Mouse (Mus musculus) MEL-GATA-1-ER (cell line): Measurements from ENCODE around the gene Pdpn.
A peak's percentile ranks its signal among the peaks of the same experiment; 100 is the strongest.

Experiments
- DNase-seq: peaks from one replicate; pipeline ENCODE4 v3.0.0-alpha.2; 2012; ENCODE audit warnings: low read depth; ENCODE audit errors: extremely low read depth

Gene Pdpn

DNA sequence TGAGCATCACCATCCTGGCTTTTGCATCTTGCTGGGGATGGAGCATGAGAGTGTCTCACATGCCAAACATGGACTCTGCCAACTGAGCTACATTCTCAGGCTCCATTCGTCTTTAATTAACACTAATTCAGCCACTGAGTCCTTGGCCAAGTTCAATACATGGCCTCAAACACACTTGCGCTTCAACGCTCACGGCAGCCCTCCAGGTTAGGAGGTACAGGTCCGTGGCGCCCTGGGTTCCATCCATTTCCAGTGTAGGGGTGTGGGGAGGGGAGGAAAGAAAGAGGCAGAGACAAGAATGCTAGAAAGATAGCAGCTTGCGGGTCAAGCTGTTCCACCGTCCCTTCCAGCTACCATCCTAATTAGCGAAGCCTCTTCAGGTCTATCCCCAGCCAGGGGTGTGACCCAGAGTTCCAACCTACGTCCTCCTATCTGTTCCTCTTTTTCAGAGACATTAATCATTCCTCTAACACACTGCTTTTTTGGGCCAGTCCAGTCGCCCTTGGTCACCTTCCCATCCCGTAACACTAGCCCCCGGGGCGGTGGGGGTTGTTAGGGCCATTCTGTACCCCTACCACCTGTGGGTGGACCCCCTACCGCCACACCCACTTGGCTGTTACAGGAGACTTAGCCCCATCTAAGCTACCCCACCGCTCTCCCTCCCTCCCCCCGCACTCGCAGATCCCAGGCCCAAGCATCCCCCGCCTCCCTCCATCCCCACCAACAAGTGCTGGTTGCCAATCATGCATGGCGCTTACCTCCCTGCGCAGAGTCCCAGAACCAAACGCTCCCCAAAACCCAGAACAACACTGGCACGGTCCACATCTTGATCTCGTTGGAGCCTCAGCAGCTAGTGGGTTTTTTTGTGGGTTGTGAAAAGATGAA, 691 bp downstream of the Pdpn start:
- no peak for DNase-seq

DNA sequence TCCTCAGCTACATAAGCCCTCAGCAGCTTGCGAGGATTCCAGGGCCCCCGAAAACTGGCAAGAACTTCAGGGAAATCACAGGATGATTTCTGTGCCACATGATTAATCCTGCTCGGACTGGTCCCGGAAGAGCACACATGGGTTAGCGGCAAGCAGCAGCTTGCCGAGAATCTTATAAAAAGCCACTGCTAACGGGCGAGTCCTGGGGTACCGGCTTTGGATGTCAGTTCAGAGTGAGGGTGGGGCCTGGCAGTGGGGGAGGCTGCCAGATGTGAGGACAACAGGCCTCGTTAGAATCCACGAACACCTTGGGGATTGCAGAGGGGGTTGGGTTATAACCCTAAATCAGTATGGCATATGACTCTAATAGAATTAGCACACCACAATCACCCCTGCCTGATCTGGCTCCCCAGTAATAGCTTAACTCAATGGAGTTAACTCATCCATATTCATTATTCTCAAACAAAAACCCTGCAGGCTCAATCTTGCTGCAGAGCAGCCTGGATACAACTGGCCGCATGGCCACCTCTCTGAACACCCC, 2.3 kb downstream of the Pdpn start:
- DNase-seq = no peak

DNA sequence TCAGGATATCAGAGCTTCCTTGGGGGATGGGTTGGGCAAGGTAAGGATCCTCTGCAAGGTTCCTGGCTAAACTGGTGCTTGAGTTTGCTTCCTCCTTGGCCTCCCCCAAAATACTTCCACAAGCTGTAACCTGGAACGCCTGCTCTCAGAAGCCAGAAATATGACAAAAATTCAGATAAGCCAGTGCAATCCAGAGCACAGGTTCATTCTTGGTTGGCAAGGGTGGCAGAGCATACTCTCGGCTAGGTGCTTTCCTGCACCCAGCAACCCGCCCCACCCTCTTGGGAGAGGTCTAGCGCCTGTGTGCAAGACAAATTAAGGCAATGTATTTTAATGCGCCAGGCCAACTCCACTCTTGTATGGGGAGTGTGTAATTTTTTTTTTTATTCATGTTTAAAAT, 3.2 kb downstream of the Pdpn start:
- DNase-seq = no peak

DNA sequence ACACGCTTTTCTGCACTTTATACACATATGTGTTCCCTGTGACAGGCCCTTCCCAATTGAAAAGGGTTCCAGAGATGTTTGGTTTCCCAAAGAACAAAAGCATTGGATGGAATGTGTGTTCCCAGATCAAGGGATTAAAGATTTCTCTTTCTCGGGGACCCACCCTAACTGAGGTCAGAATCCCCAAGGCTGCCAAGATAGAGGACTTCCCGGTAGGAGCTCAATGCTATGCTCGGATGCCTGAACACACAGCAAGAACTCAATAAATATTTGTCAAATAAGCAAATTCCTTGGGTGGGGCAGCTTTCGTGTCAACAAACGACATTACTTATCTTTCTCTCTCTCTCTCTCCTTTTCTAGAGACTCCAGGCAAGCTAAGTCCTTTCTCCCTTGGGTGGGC, 5.0 kb downstream of the Pdpn start:
- DNase-seq = no peak

DNA sequence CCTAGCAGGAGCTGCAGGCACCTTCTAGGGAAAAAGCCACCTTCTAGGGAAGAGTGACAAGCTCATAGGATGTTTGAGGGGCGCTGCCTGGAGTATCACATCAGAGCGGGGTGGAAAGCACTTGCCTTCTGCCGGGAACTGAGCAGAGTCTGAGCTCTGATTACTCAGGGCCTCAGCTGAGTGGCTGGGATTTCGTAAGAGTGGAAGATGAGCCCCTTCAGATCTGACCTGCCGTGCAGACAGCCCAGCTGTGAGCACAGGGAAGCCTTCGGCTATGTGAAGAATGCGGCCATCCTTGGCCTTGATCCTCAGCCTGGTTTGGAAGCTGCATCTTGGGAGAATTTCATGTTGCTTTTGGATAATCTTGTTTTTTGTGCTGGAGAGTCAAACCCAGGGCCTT, 10.5 kb downstream of the Pdpn start:
- DNase-seq = no peak

DNA sequence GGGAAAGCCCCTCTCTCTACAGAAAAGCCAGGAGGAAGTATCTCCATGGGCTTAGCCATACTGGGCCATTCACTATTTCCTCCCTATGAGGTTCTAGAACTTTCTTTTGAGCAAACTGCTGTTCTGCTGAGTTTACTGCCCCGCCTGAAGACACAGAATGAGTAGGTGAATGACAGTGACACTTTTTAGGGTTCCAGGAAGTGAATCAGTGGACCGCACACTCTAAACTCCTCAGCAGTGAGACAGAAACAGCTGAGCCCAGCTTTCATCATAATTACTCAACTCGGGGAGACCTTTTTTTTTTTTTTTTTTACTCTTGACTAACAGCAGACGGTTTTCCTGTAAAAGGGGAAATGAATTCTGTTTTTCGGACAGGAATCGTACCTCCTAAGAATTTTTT, 10.9 kb downstream of the Pdpn start:
- DNase-seq = no peak

DNA sequence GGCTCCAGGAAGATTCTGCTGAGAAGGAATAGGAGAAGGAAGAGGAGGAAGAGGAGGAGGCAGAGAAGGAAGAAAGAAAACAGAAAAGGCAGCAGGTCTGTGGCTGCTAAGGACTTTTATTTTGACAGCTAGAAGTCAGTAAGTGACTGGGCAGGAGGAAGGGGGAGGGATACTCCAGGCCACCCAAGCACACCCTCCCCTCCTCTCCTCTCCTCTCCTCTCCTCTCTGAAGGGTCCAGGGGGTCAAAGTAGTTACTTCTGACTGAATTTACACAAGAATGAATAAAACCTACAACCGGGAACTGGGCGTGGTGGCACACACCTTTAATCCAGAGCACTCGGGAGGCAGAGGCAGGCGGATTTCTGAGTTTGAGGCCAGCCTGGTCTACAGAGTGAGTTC, 12.3 kb downstream of the Pdpn start:
- DNase-seq = no peak

DNA sequence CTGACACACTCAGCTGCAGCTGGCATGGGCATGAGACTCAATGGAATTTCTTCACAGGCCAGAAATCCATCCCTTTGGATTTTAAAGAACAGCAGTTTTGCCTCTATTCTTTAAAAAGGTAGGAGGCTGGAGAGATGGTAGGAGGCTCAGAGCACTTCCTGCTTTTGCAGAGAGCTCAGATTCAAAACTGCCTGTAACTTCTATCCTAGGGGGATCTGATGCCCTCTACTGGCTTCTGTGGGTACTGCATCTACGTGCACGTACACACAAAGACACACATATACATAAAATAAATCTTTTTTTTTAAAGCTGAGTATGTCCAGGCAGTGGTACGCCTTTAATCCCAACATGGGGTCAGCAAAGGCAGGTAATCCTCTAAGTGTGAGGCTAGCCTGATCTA, 19.2 kb downstream of the Pdpn start:
- no peak for DNase-seq

DNA sequence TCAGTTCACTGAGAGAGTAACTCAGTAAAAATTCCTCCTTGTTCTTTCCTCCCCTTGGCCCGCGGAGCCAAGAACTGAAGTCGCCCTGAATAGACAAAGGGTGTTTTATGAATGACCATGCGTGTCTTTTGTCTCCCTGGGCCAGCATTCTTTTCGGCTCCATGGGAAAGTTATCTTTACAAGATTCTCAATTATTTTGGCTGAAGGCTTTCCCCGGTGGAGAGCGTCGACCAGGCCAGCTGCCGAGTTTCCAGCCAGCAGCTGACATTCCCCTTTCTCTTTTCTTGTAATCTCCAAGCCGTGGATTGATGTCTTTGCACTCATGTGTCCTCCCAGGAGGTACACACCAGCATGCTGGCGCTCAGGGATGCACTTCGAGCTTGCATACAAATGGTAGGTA, 19.7 kb downstream of the Pdpn start:
- no peak for DNase-seq

DNA sequence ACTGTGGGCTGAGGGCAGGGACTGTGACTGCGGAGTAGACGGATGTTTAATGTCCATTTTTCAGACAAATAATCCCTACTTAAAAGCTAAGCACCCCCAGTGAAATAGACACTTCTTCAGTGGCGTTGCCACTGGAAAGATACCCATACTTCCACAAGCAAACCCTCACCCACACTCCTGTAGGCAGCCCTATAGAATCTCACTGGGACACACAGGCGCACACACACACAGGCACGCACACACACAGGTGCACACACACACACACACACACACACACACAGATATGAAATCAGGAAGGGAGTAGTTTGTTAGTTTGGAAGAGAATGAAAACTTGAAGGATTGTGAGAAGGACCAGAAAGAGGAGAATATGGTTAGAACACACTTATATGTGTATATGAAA, 20.3 kb downstream of the Pdpn start:
- DNase-seq = no peak

DNA sequence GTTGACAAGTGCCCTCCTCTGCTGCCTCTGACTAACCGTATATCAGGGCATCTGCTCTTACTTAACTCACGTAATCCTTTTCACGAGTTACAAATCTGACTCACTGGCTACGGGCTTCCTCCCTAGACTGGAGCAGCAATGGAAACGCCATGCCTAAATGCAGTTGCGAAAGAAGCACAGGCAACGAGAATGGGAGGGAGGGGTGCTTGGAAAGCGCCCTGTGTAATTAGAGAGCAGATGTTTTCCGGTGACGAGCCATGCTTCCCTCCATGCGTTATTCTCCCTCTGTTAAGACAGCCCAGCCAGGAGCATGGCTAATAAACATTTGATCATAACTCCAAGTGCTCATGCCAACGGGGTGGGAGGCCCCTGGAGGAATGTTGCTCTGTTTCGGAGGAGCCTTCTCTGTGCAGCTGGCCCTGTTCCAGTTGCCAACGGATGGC, 20.9 kb downstream of the Pdpn start:
- DNase-seq = no peak

DNA sequence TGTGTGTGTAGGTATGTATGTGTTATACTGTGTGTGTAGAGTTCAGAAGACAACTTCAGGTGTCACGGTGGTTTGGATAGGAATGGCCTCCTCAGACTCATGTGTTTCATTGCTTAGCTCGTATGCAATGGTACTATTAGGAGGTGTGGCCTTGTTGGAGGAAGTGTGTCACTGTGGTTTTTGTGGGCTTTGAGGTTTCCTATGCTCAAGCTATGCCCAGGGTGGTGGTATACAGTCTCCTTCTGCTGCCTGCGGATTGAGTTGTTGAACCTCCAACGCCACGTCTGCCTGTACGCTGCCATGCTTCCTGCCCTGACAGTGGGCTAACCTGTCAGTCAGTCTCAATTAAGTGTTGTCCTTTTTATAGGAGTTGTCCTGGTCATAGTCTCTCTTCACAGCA, 22.0 kb downstream of the Pdpn start:
- DNase-seq = no peak

DNA sequence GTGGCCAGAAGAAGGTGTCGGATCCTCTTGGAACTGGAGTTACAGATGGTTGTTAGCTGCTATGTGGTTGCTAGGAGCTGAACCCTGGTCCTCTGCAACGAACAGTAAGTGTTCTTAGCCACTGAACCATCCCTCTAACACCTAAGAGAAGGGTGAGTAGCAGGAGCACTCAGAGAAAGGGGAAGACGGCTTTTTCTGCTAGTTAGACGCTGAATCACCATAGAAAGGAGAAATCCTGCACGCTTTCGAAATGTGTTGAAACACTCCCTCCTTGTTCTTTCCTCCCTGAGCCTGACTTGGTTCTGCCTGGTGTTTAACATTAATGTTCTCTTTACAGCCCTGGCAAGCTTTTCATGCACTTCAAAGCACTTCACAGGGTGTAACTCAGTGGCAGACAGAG, 27.8 kb downstream of the Pdpn start:
- no peak for DNase-seq

DNA sequence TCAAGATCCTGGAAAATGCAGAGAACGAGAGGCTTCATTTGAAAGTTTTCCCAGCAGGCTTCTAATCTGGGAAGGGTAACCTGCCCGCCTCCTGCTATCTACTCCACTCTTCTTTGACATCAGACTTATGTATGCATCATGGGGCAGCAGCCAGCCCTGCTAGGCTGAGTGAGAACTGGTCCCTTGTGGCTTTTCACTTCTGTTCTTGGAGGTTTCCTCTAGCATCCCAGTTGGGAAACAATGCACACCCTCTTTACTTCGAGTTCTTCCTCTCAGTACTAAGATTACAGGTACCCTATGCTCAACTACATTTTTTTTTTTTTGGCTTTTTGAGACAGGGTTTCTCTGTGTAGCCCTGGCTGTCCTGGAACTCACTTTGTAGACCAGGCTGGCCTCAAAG, 28.5 kb downstream of the Pdpn start:
- no peak for DNase-seq

DNA sequence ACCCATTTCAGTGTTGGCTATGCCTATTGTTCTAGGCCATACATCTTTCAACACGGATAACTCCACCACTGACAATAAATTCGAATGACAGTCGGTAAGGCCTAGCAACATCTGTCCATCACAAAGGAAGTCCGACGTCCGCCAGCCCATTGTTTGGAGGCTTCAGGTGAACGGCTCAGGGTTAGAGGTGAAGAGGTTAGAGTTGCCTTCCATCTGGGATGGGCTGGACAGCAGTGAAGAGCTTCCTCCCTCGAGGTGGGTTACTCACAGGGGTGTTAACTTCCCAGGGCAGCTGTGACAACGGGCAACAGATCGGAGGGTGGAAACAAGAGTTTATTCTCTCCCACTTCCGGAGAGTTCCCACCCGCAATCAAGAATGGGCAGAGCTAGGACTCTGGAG, 36.7 kb downstream of the Pdpn start:
- no peak for DNase-seq

DNA sequence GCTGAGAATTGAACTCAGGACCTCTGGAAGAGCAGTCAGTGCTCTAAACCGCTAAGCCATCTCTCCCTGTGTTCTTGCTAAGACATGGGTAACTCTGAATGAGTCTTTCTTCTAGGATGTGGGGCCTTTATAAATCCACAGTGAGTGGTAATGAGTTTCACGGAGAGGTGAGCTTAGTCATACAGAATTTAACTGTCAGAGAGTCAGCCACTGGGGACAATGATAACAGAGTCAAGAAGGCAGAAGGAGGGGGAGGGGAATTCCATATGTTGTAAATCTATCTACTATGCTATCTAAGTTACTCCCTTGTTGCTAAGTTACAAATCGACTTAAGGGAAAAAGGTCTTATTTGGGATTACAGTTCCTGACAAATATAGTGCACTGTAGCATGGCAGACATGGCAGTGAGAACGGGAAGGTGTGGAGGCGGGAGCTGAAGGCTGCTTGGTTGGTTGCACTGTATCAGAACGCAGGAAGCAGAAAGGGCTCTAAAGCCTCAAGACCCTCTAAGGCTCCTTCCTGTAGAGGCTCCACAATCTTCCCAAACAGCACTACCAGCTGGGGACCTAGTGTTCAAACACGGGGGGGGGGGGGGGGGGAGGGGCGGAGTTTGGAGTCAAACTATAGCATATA, 39.5 kb downstream of the Pdpn start:
- no peak for DNase-seq

DNA sequence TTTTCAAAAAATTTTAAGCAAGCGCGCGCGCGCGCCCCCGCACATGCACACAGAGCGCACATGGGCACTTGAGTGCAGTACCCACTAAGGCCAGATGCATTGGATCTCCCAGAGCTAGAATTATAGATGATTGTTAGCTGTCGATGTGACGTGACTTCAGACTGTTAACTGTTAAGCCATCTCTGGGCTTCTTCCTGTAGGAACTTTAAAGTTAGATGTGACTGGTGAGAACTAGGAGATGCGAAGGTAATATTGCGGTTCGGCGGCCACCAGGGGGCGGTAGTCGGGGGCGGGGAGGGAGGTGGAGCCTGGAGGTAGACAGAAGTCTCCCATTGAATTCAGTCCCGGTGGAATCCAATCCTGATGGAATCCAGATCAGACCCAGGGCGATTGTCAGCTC, 40.8 kb downstream of the Pdpn start:
- DNase-seq = peak; percentile 71

DNA sequence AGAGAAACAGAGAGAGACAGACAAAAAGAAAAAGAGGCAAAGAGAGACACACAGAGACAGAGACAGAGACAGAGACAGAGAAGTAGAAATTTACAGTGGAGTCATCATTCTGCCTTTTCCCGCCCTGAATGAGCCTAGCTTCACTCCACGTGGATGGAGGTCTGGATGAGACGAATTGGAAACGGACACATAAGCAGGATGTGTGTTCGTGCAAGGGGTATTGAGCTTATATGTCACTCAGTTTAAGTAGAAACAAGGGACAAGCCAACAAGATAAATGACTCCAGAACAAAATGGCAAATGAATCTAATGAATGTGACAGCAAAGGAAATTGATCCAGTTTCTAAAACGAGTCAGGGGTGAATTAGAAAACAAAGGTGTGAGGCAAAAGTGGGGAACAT, 41.4 kb downstream of the Pdpn start:
- DNase-seq = peak; percentile 35

DNA sequence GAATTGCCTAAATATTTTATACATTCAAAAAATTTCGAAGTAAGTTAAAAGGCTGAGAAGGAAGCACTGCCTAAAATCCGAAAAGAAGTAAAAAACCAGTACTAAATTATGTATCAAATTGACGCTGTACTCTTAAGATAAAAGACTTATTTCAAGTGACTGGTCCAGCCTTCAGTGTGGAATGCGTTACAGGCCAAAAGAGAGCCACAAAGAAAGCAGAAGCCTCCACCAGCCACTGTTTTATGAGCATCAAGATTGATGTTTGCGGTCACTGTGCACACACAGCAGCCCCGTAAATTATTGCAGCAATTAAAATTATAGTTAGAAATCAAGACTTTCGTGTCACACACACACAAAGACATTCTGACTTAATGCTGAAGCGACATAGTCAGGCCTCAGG, 43.8 kb downstream of the Pdpn start:
- DNase-seq = no peak

DNA sequence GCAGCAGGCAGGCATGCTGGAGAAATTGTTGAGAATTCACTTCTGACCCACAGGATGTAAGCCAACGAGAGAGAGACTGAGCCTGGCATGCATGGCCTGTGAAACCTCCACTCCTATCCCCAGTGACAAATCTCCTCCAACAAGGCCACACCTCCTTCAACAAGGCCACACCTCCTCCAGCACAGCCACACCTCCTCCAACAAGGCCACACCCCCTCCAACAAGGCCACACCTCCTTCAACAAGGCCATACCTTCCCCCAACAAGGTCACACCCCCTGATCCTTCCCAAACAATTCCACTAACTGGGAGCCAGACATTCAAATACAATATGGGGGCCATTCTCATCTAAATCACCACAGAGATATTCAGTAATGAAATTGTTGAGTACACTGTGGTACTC, 46.0 kb downstream of the Pdpn start:
- DNase-seq = no peak

DNA sequence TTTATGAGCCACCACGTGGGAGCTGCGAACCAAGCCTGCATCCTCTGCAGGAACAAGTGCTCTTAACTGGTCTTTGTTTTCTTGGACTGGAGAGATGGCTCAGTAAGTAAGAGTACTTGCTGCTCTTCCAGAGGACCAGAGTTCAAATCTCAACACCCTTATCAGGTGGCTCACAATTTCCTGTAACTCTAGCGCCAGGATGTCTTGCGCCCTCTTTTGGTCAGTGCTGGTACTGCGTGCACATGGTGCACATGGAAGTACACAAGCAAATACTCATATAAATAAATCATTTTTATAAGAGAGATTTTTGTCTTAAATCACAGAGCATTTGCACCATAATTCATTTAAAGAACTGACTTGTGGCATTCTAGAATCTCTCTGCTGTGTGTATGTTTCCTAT, 51.3 kb downstream of the Pdpn start:
- no peak for DNase-seq

DNA sequence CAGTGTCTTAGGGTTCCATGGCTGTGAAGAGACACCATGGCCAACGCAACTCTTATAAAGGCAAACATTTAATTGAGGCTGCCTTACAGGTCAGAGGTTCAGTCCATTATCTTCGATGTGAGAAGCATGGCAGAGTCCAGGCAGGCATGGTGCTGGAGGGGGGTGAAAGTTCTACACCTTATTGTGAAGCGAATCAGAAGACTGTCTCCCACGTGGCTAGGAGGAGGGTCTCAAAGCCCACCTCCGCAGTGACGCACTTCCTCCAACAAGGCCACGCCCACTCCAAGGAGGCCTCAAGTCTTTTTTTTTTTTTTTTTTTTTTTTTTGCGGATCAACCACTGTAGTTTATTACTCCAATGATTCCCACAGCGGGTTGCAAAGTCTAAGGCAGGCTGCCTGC, 58.1 kb downstream of the Pdpn start:
- DNase-seq = no peak
